Mouse (Mus musculus) intestine, embryonic 14.5 days (tissue): ENCODE data around the gene Ap5s1. TPM values are rescaled to one million over a fixed set of nuclear protein-coding genes. Genes with fewer than 3 reads are reported as not detected.

Source experiments
- ATAC-seq: fragments of 200-750 bp; cut with Nextera tagmentation; replicated peaks from 2 replicates; pipeline ENCODE4 v1.8.0; 2017; ENCODE audit warnings: low read depth, moderate number of reproducible peaks, moderate TSS enrichment, moderate library complexity; ENCODE audit not compliant: low FRiP score, low TSS enrichment
- DNase-seq: peaks from one replicate; pipeline ENCODE4 v3.0.0-alpha.2; 2018; ENCODE audit warnings: low spot score
- H3K27ac ChIP-seq: fragments of 300-500 bp; sonication (generic); 2 replicates; pipeline ENCODE4 v1.5.1; 2014; ENCODE audit warnings: low read depth, mild to moderate bottlenecking, control low read depth
- H3K27me3 ChIP-seq: fragments of 300-500 bp; sonication (generic); replicated peaks from 2 replicates; pipeline ENCODE4 v1.6.1; 2014; ENCODE audit warnings: low read length, control low read depth; ENCODE audit not compliant: control insufficient read depth, insufficient read depth
- H3K36me3 ChIP-seq: fragments of 300-500 bp; sonication (generic); 2 replicates; pipeline ENCODE4 v1.6.1; 2014; ENCODE audit warnings: low read length, control low read depth; ENCODE audit not compliant: control insufficient read depth, insufficient read depth
- H3K4me1 ChIP-seq: fragments of 300-500 bp; sonication (generic); replicated peaks from 2 replicates; pipeline ENCODE4 v1.6.1; 2014; ENCODE audit warnings: low read length, control low read depth, mixed read lengths; ENCODE audit not compliant: control insufficient read depth, insufficient read depth
- H3K4me2 ChIP-seq: fragments of 300-500 bp; sonication (generic); 2 replicates; pipeline ENCODE4 v1.6.1; 2014; ENCODE audit warnings: low read length
- H3K4me3 ChIP-seq: fragments of 300-500 bp; sonication (generic); 2 replicates; pipeline ENCODE4 v1.5.1; 2014; ENCODE audit warnings: low read depth, low read length, control low read depth, mixed read lengths
- H3K9ac ChIP-seq: fragments of 300-500 bp; sonication (generic); 2 replicates; pipeline ENCODE4 v1.6.1; 2014; ENCODE audit warnings: mild to moderate bottlenecking, low read length
- H3K9me3 ChIP-seq: fragments of 300-500 bp; sonication (generic); 2 replicates; pipeline ENCODE4 v1.6.1; 2016; ENCODE audit warnings: low read length, control low read depth; ENCODE audit not compliant: control insufficient read depth
- WGBS: fragments of 180-500 bp; shearing (Covaris S2); extraction: QIAGEN DNeasy Blood & Tissue Kit; methylation state at CpG from one replicate; pipeline ENCODE4 v1.1.7; 2014; 5-methylcytosine and 5-hydroxymethylcytosine counted together
- polyA plus RNA-seq: library from polyadenylated mRNA; unstranded; fragments of >200 nt; fragmentation: Nextera tagmentation; extraction: Ambion mirVana; gene quantifications from 2 replicates; pipeline ENCODE4 v1.2.1, GENCODE M21; 2014

The Ap5s1 gene
- polyA plus RNA-seq: 23.4 and 23.8 TPM in 2 replicates

- no peak for ATAC-seq
- no peak within 1 kb of the TSS for H3K4me2 ChIP-seq
- H3K36me3 ChIP-seq: no peaks in the 10 kb centered on the region
- 76% methylated on average over 4 of the region's 4 CpGs for WGBS
- H3K4me3 ChIP-seq: no peak within 1 kb of the TSS
- H3K27ac ChIP-seq: no peak within 1 kb of the TSS
- no peaks in the 10 kb centered on the region for H3K9me3 ChIP-seq
- no peaks in the 10 kb centered on the region for H3K27me3 ChIP-seq
- H3K4me1 ChIP-seq: peaks cover 26% of the 10 kb centered on the region
- no peak for DNase-seq
- H3K9ac ChIP-seq: no peak within 1 kb of the TSS
Measured at GRCm38 (mm10) chr2:131206778-131207177, at the start of gene Ap5s1. Ap5s1 (plus strand) TSS chr2:131207078.

- H3K9ac ChIP-seq: peak overlapping the region; percentile 77
- peak overlapping the region; percentile 96 for H3K27ac ChIP-seq
- ATAC-seq: peak; percentile 36
- H3K36me3 ChIP-seq: 0 out of 2 replicates have a peak, but pooled peaks cover 3% of the 10 kb centered on the region
- under 1% methylated on average over 18 of the region's 18 CpGs for WGBS
- no peaks in the 10 kb centered on the region for H3K9me3 ChIP-seq
- H3K4me1 ChIP-seq: peaks cover 6% of the 10 kb centered on the region
- peak overlapping the region; percentile 94 for H3K4me2 ChIP-seq
- no peak for DNase-seq
- no peaks in the 10 kb centered on the region for H3K27me3 ChIP-seq
- H3K4me3 ChIP-seq: peak overlapping the region; percentile 83
Measured at GRCm38 (mm10) chr2:131159491-131159910, 47.4 kb upstream of the Ap5s1 start.

GRCm38 (mm10) chr2:131159938-131160581, 46.8 kb upstream of the Ap5s1 start, which contains the start of gene 1700037H04Rik:
1700037H04Rik (minus strand) TSS chr2:131160081.
- H3K36me3 ChIP-seq: no peaks in the 10 kb centered on the region
- H3K4me3 ChIP-seq: peak within 1 kb of the TSS; percentile 83
- H3K4me2 ChIP-seq: peak within 1 kb of the TSS; percentile 94
- no peaks in the 10 kb centered on the region for H3K27me3 ChIP-seq
- H3K4me1 ChIP-seq: peaks cover 6% of the 10 kb centered on the region
- peak within 1 kb of the TSS; percentile 77 for H3K9ac ChIP-seq
- peak within 1 kb of the TSS; percentile 96 for H3K27ac ChIP-seq
- peak; percentile 94 for DNase-seq
- under 1% methylated on average over 54 of the region's 54 CpGs for WGBS
- peak; percentile 96 for ATAC-seq
- H3K9me3 ChIP-seq: no peaks in the 10 kb centered on the region

GRCm38 (mm10) chr2:131160671-131161111, 46.2 kb upstream of the Ap5s1 start:
- WGBS: under 1% methylated on average over 17 of the region's 17 CpGs
- no peaks in the 10 kb centered on the region for H3K27me3 ChIP-seq
- H3K4me3 ChIP-seq: peak overlapping the region; percentile 83
- H3K9me3 ChIP-seq: no peaks in the 10 kb centered on the region
- H3K4me2 ChIP-seq: peak overlapping the region; percentile 94
- peak overlapping the region; percentile 96 for H3K27ac ChIP-seq
- H3K9ac ChIP-seq: peak overlapping the region; percentile 77
- ATAC-seq (peak; percentile 3; the same call in 1 of the 2 replicates), DNase-seq (no peak)
- no peaks in the 10 kb centered on the region for H3K36me3 ChIP-seq
- peaks cover 6% of the 10 kb centered on the region for H3K4me1 ChIP-seq

GRCm38 (mm10) chr2:131163924-131164323, 43.0 kb upstream of the Ap5s1 start:
- Histone ChIP-seq H3K27me3 (no peaks in the 10 kb centered on the region), H3K27ac (no peak overlapping the region), H3K9ac (no peak overlapping the region), H3K9me3 (no peaks in the 10 kb centered on the region), H3K4me3 (no peak overlapping the region), H3K36me3 (no peaks in the 10 kb centered on the region), H3K4me2 (no peak overlapping the region), H3K4me1 (peaks cover 2% of the 10 kb centered on the region)
- DNase-seq (no peak), ATAC-seq (no peak)
- 72% methylated on average over 7 of the region's 7 CpGs for WGBS

- H3K36me3 ChIP-seq: no peaks in the 10 kb centered on the region
- ATAC-seq (no peak), DNase-seq (no peak)
- no peak overlapping the region for H3K9ac ChIP-seq
- peaks cover 16% of the 10 kb centered on the region for H3K27me3 ChIP-seq
- H3K4me1 ChIP-seq: no peaks in the 10 kb centered on the region
- no peak overlapping the region for H3K4me3 ChIP-seq
- no peaks in the 10 kb centered on the region for H3K9me3 ChIP-seq
- no peak overlapping the region for H3K4me2 ChIP-seq
- 81% methylated on average over 2 of the region's 2 CpGs for WGBS
- H3K27ac ChIP-seq: no peak overlapping the region
Measured at GRCm38 (mm10) chr2:131166172-131166571, 40.7 kb upstream of the Ap5s1 start.

- no peak overlapping the region for H3K27ac ChIP-seq
- no peak overlapping the region for H3K4me3 ChIP-seq
- WGBS: 78% methylated on average over 6 of the region's 6 CpGs
- no peaks in the 10 kb centered on the region for H3K9me3 ChIP-seq
- H3K9ac ChIP-seq: no peak overlapping the region
- peaks cover 34% of the 10 kb centered on the region for H3K27me3 ChIP-seq
- H3K4me2 ChIP-seq: no peak overlapping the region
- H3K36me3 ChIP-seq: no peaks in the 10 kb centered on the region
- no peaks in the 10 kb centered on the region for H3K4me1 ChIP-seq
- DNase-seq (no peak), ATAC-seq (no peak)
Measured at GRCm38 (mm10) chr2:131167984-131168383, 38.9 kb upstream of the Ap5s1 start.

GRCm38 (mm10) chr2:131168914-131169313, 38.0 kb upstream of the Ap5s1 start:
- no peak overlapping the region for H3K9ac ChIP-seq
- H3K4me2 ChIP-seq: no peak overlapping the region
- H3K27me3 ChIP-seq: peaks cover 38% of the 10 kb centered on the region
- no peaks in the 10 kb centered on the region for H3K9me3 ChIP-seq
- no peak for DNase-seq
- WGBS: 75% methylated on average over 1 of the region's 1 CpGs
- ATAC-seq: no peak
- no peaks in the 10 kb centered on the region for H3K36me3 ChIP-seq
- no peaks in the 10 kb centered on the region for H3K4me1 ChIP-seq
- no peak overlapping the region for H3K4me3 ChIP-seq
- no peak overlapping the region for H3K27ac ChIP-seq

- Histone ChIP-seq H3K4me1 (peaks cover 10% of the 10 kb centered on the region), H3K4me2 (peak overlapping the region; percentile 41), H3K36me3 (no peaks in the 10 kb centered on the region), H3K27me3 (peaks cover 38% of the 10 kb centered on the region), H3K4me3 (0 out of 2 replicates have a peak overlapping the region, but pooled peaks have one; percentile 12), H3K27ac (no peak overlapping the region), H3K9ac (no peak overlapping the region), H3K9me3 (no peaks in the 10 kb centered on the region)
- ATAC-seq: no peak
- DNase-seq: no peak
- 25% methylated on average over 9 of the region's 9 CpGs for WGBS
Measured at GRCm38 (mm10) chr2:131170936-131171335, 35.9 kb upstream of the Ap5s1 start.
